Mouse (Mus musculus) lung, embryonic 14.5 days (tissue): ENCODE results near the gene Pdgfa. TPM values are rescaled to one million over a fixed set of nuclear protein-coding genes. Genes with fewer than 3 reads are reported as not detected.

Source experiments
- ATAC-seq: fragments of 200-750 bp; cut with Nextera tagmentation; 2 replicates; pipeline ENCODE4 v1.8.0; 2017; ENCODE audit warnings: mild to moderate bottlenecking, moderate TSS enrichment, moderate library complexity; ENCODE audit not compliant: insufficient read depth
- DNase-seq: peaks from one replicate; pipeline ENCODE4 v3.0.0-alpha.2; 2015
- H3K27ac ChIP-seq: fragments of 300-500 bp; sonication (generic); 2 replicates; pipeline ENCODE4 v1.5.1; 2014; ENCODE audit warnings: low read depth, mild to moderate bottlenecking, moderate library complexity
- H3K27me3 ChIP-seq: fragments of 300-500 bp; sonication (generic); 2 replicates; pipeline ENCODE4 v1.6.1; 2014; ENCODE audit warnings: low read length, control low read depth; ENCODE audit not compliant: insufficient read depth
- H3K36me3 ChIP-seq: fragments of 300-500 bp; sonication (generic); 2 replicates; pipeline ENCODE4 v1.6.1; 2014; ENCODE audit warnings: control low read depth; ENCODE audit not compliant: insufficient read depth
- H3K4me1 ChIP-seq: fragments of 300-500 bp; sonication (generic); 2 replicates; pipeline ENCODE4 v1.6.1; 2014; ENCODE audit warnings: antibody characterized with exemption, control low read depth; ENCODE audit not compliant: insufficient read depth
- H3K4me2 ChIP-seq: fragments of 300-500 bp; sonication (generic); 2 replicates; pipeline ENCODE4 v1.6.1; 2014; ENCODE audit warnings: mild to moderate bottlenecking
- H3K4me3 ChIP-seq: fragments of 300-500 bp; sonication (generic); 2 replicates; pipeline ENCODE4 v1.5.1; 2014; ENCODE audit warnings: low read depth, low read length
- H3K9ac ChIP-seq: fragments of 300-500 bp; sonication (generic); 2 replicates; pipeline ENCODE4 v1.6.1; 2014
- H3K9me3 ChIP-seq: fragments of 300-500 bp; sonication (generic); 2 replicates; pipeline ENCODE4 v1.6.1; 2016; ENCODE audit warnings: low read depth, low read length, control low read depth
- CTCF ChIP-seq: IDR thresholded peaks from 2 replicates; pipeline ENCODE4 v1.5.1; 2016; ENCODE audit warnings: antibody characterized with exemption, low read depth
- WGBS: fragments of 180-500 bp; shearing (Covaris S2); extraction: QIAGEN DNeasy Blood & Tissue Kit; methylation state at CpG from one replicate; pipeline ENCODE4 v1.1.7; 2014; 5-methylcytosine and 5-hydroxymethylcytosine counted together
- polyA plus RNA-seq: library from polyadenylated mRNA; unstranded; fragments of >200 nt; fragmentation: Nextera tagmentation; extraction: Ambion mirVana; gene quantifications from 2 replicates; pipeline ENCODE4 v1.2.1, GENCODE M21; 2014

Gene Pdgfa
- polyA plus RNA-seq, 1 experiment from 2014 or later, result 40.9 TPM

DNA sequence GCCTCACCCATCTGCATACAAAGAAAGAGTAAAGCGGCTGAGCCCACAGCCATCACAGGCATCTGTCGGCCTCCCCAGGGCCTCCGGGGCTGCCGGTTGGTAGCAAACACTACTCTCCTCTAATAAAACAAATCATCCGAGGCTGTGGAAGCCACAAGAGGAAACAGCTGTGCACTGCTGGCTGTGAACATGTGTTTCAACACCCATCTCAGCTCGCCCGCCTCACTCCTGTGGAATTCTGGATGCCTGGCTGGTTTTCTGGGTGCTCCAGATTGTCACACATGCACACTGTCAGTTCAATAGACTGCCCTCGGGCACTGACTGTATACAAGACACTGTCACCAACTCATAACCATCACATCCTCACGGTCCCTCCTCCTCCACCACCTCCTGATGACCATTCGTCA, 40.7 kb downstream of the Pdgfa start:
- WGBS, result 14% methylated on average over 10 of the region's 10 CpGs
- Histone ChIP-seq H3K27ac (no peak overlapping the region), H3K9ac (no peak overlapping the region), H3K4me3 (no peak overlapping the region), H3K9me3 (no peaks in the 10 kb centered on the region), H3K4me2 (no peak overlapping the region), H3K36me3 (no peaks in the 10 kb centered on the region), H3K27me3 (no peaks in the 10 kb centered on the region), H3K4me1 (peaks cover 14% of the 10 kb centered on the region)
- no peak for TF ChIP-seq CTCF
- peak; percentile 84 for ATAC-seq
- peak; percentile 79 for DNase-seq

DNA sequence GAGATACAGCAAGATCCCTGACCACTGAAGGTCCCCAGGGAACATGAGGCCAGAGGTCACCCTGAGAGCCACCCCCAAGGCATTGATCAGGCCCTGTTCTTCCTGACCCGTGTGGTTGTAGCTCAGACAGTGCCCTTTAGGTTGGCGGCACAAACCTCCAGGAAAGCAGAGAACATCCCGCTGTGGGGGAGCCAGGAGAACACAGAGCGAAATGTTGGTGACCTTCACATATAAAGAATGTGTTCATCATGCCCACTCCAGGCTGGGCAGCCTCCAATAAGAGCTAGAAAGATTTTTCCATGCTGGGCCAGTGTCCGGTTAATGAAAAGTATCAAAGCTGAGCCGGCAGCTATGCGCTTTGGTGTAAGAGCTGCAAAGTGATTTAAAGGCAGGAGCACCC, 43.2 kb downstream of the Pdgfa start:
- H3K27ac ChIP-seq, result no peak overlapping the region

DNA sequence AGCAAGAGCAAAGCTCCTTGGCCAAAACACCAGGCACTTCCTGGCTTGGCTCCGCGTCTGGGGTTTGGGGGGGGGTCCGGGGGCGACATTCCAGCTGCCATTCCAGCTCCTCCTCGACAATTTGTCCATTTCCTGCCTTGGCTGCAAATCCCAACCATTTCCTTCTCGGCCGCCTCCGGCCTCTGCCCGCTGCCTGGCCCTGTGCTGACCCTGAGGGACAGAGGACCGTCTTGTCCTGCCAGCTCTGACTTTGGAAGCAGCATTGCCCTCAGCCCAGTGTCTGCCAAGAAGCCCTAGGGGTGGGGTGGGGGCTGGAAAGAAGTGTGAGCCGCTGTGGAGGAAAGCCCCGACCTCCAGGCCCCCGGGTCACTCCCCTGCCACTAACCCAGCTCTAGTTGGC, 44.2 kb downstream of the Pdgfa start:
- H3K4me1 ChIP-seq, result peaks cover 32% of the 10 kb centered on the region
- H3K36me3 ChIP-seq, result no peaks in the 10 kb centered on the region

More for the DNA sequence above, 43.2 kb downstream of the Pdgfa start:
- TF ChIP-seq CTCF, result no peak
- ATAC-seq (no peak), DNase-seq (no peak)
- no peaks in the 10 kb centered on the region for H3K27me3 ChIP-seq
- H3K36me3 ChIP-seq, result no peaks in the 10 kb centered on the region
- H3K4me3 ChIP-seq, result no peak overlapping the region
- no peak overlapping the region for H3K4me2 ChIP-seq
- WGBS, result 85% methylated on average over 7 of the region's 7 CpGs
- no peaks in the 10 kb centered on the region for H3K9me3 ChIP-seq
- no peak overlapping the region for H3K9ac ChIP-seq
- H3K4me1 ChIP-seq, result peaks cover 22% of the 10 kb centered on the region

DNA sequence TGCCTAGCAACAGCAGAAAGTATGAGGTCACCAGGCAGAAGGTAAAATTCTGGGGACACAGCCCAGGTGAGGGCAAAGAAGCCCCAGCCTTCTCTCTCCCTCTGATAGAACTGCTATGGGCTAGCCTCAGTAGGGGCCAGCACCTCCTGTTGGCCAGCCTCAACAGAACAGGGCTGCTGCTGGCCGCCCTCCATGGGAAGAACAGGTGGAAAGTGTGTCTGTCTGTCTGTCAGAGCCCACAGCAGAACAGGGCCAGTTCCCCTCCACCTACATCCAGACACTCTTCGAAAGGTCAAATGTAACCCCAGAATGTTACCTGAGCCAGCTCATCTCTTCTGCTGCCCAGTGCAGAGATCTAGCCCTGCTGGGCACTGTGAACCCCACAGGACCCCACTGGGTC, 45.9 kb downstream of the Pdgfa start:
- Histone ChIP-seq H3K9ac (no peak overlapping the region), H3K4me3 (no peak overlapping the region), H3K27ac (no peak overlapping the region), H3K4me1 (peaks cover 44% of the 10 kb centered on the region), H3K4me2 (no peak overlapping the region), H3K27me3 (no peaks in the 10 kb centered on the region), H3K36me3 (no peaks in the 10 kb centered on the region), H3K9me3 (no peaks in the 10 kb centered on the region)
- no peak for ATAC-seq
- DNase-seq, result no peak
- no peak for TF ChIP-seq CTCF
- 85% methylated on average over 2 of the region's 2 CpGs for WGBS

More for the DNA sequence above, 44.2 kb downstream of the Pdgfa start:
- H3K9me3 ChIP-seq, result no peaks in the 10 kb centered on the region
- H3K27me3 ChIP-seq, result no peaks in the 10 kb centered on the region
- WGBS, result 40% methylated on average over 13 of the region's 13 CpGs
- peak overlapping the region; percentile 33; the same call in 1 of the 2 replicates for H3K27ac ChIP-seq
- no peak for TF ChIP-seq CTCF
- ATAC-seq (no peak), DNase-seq (peak; percentile 59)
- no peak overlapping the region for H3K4me3 ChIP-seq
- H3K9ac ChIP-seq, result no peak overlapping the region
- no peak overlapping the region for H3K4me2 ChIP-seq

DNA sequence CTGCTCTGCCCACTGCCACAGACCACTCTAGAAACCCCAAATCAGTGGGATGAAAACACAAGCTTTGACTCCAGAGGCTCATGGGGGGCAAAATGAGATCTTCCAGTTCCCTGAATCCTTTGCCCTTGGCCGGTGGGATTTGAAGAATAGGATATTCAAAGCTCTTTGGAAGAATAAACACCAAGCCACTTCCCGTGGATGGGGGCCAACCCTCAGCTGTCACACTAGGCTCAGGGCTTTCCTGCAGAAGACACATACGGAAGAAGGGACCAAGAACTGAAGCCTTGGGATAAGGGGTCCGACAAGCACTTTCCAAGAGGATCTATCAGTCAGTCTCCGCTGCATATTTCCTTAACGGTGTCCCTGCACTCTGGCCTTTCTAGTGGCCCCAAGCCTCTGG, 48.0 kb downstream of the Pdgfa start:
- Histone ChIP-seq H3K9me3 (no peaks in the 10 kb centered on the region), H3K27me3 (no peaks in the 10 kb centered on the region), H3K4me3 (no peak overlapping the region), H3K9ac (no peak overlapping the region), H3K36me3 (no peaks in the 10 kb centered on the region), H3K4me1 (peaks cover 38% of the 10 kb centered on the region), H3K27ac (peak overlapping the region; percentile 68), H3K4me2 (no peak overlapping the region)
- DNase-seq (peak; percentile 75), ATAC-seq (no peak)
- no peak for TF ChIP-seq CTCF
- 39% methylated on average over 6 of the region's 6 CpGs for WGBS

DNA sequence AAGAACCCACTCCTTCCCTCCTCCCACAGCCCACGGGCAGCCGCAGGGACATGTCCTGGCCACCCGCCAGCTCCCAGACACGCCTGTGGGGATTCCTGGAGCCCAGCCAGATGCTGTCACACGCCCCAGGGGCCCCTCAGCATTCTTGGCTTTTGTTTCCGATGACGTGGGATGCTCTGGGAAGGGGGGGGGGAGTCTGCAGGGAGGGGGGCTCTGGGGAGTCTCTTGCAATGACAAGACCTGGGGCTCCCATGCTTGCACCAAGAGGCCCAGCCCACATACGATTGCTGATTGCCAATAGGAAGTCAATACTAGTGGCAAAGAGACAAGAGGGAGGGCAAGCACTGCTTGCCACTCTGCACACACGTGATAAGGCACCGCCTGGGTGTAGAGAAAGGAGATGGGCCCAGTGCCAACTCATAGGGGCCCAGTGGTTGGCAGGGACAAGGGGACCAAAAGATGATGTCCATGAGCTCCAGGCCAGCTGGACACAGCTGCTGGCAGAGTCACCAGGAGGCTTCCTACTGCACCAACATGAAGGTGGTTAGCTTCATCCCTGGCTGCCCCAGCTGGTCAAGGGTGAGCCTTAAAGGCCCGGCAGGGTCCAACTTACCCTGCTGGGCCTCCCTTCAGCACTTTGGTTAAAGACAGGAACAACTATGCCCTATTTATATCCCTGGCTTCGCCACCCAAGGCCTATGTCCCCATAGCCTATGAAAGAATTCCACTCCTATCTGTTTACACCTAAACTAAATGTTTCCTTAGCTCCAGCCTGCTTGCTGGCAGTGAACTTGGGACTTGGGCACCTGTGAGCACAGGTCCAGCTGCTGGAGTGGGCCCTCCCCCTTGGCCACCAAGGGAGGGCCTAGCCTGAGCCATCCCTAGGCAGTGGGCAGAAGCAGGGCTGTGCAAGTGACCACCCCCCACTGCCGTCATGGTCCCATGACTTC, 48.9 kb downstream of the Pdgfa start:
- H3K4me1 ChIP-seq, result peaks cover 37% of the 10 kb centered on the region
- 18% methylated on average over 13 of the region's 13 CpGs for WGBS
- H3K4me2 ChIP-seq, result peak overlapping the region; percentile 38
- no peaks in the 10 kb centered on the region for H3K27me3 ChIP-seq
- H3K27ac ChIP-seq, result peak overlapping the region; percentile 68
- no peaks in the 10 kb centered on the region for H3K9me3 ChIP-seq
- no peaks in the 10 kb centered on the region for H3K36me3 ChIP-seq
- no peak overlapping the region for H3K4me3 ChIP-seq
- no peak overlapping the region for H3K9ac ChIP-seq
- ATAC-seq (peak; percentile 59), DNase-seq (peak; percentile 90)
- no peak for TF ChIP-seq CTCF

DNA sequence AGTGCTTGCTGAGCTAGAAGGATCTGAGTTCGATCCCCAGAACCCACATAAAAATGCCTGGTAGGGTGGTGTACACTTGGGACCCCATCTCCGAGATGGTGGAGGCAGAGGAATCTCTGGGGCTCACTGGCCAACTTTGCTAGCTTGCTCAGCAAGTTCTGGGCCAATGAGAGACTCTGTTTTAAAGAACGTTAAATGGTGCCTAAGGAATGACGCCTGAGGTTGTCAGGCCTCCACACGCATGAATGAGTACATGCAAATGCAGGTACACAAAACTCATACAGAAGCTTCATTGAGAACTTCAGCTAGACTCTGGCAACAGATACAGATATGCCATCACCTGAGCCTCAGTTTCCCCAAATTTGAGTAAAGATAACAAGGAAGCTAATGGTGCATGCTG, 49.7 kb downstream of the Pdgfa start:
- peaks cover 30% of the 10 kb centered on the region for H3K4me1 ChIP-seq

More for the DNA sequence above, 49.7 kb downstream of the Pdgfa start:
- no peak for TF ChIP-seq CTCF
- 68% methylated on average over 5 of the region's 5 CpGs for WGBS
- no peak overlapping the region for H3K4me3 ChIP-seq
- 0 out of 2 replicates have a peak, but pooled peaks have one; percentile 8 for ATAC-seq
- no peaks in the 10 kb centered on the region for H3K36me3 ChIP-seq
- no peak for DNase-seq
- no peak overlapping the region for H3K27ac ChIP-seq
- H3K27me3 ChIP-seq, result no peaks in the 10 kb centered on the region
- H3K9ac ChIP-seq, result no peak overlapping the region
- no peak overlapping the region; the same call in 1 of the 2 replicates for H3K4me2 ChIP-seq
- H3K9me3 ChIP-seq, result no peaks in the 10 kb centered on the region
